Mouse (Mus musculus) embryonic facial prominence, embryonic 14.5 days (tissue): ENCODE measurements at regions not wholly inside any gene's neighbourhood (a gene's known extent, or its start where the extent isn't known, plus 50 kb on each side); places are given as distances from the start of the nearest gene placed in this dataset.

ENCODE experiments used
- ATAC-seq: fragments of 200-750 bp; cut with Nextera tagmentation; 2 replicates; pipeline ENCODE4 v1.8.0; 2017; ENCODE audit warnings: low read depth, moderate number of reproducible peaks, moderate TSS enrichment
- DNase-seq: peaks from one replicate; pipeline ENCODE4 v3.0.0-alpha.2; 2015; ENCODE audit warnings: low spot score
- H3K27ac ChIP-seq: fragments of 300-500 bp; sonication (generic); replicated peaks from 2 replicates; pipeline ENCODE4 v1.5.1; 2014; ENCODE audit warnings: low read depth, mild to moderate bottlenecking, low read length, moderate library complexity
- H3K27me3 ChIP-seq: fragments of 300-500 bp; sonication (generic); replicated peaks from 2 replicates; pipeline ENCODE4 v1.6.1; 2014; ENCODE audit warnings: low read length; ENCODE audit not compliant: control insufficient read depth, insufficient read depth
- H3K36me3 ChIP-seq: fragments of 300-500 bp; sonication (generic); 2 replicates; pipeline ENCODE4 v1.6.1; 2014; ENCODE audit warnings: low read length, mixed read lengths; ENCODE audit not compliant: control insufficient read depth, insufficient read depth
- H3K4me1 ChIP-seq: fragments of 300-500 bp; sonication (generic); 2 replicates; pipeline ENCODE4 v1.6.1; 2014; ENCODE audit warnings: antibody characterized with exemption, low read length; ENCODE audit not compliant: control insufficient read depth, insufficient read depth
- H3K4me2 ChIP-seq: fragments of 300-500 bp; sonication (generic); 2 replicates; pipeline ENCODE4 v1.6.1; 2014; ENCODE audit warnings: low read depth, mild to moderate bottlenecking, low read length, moderate library complexity, mixed read lengths
- H3K4me3 ChIP-seq: fragments of 300-500 bp; sonication (generic); 2 replicates; pipeline ENCODE4 v1.5.1; 2014; ENCODE audit warnings: low read depth, mild to moderate bottlenecking, low read length
- H3K9ac ChIP-seq: fragments of 300-500 bp; sonication (generic); 2 replicates; pipeline ENCODE4 v1.6.1; 2014; ENCODE audit warnings: low read depth, mild to moderate bottlenecking, low read length, moderate library complexity, mixed read lengths
- H3K9me3 ChIP-seq: fragments of 300-500 bp; sonication (generic); 2 replicates; pipeline ENCODE4 v1.6.1; 2016; ENCODE audit warnings: low read length; ENCODE audit not compliant: control insufficient read depth
- WGBS: fragments of 180-500 bp; shearing (Covaris S2); extraction: QIAGEN DNeasy Blood & Tissue Kit; methylation state at CpG from one replicate; pipeline ENCODE4 v1.1.7; 2014; 5-methylcytosine and 5-hydroxymethylcytosine counted together

- H3K9me3 ChIP-seq = no peaks in the 10 kb centered on the region
- no peak overlapping the region for H3K4me2 ChIP-seq
- no peaks in the 10 kb centered on the region; the same call in 1 of the 2 replicates for H3K4me1 ChIP-seq
- H3K4me3 ChIP-seq = no peak overlapping the region
- no peak overlapping the region for H3K27ac ChIP-seq
- no peak overlapping the region for H3K9ac ChIP-seq
- H3K36me3 ChIP-seq = no peaks in the 10 kb centered on the region
- ATAC-seq (peak; percentile 44; the same call in 1 of the 2 replicates), DNase-seq (peak; percentile 33)
- 51% methylated on average over 6 of the region's 6 CpGs for WGBS
- H3K27me3 ChIP-seq = 0 out of 2 replicates have a peak, but pooled peaks cover 7% of the 10 kb centered on the region
These were observed 217.3 kb upstream of the 4930535I16Rik start for GRCm38 (mm10) chr4:124135165-124135470.

GRCm38 (mm10) chr4:124134341-124135164, 216.7 kb upstream of the 4930535I16Rik start:
- H3K4me1 ChIP-seq = no peaks in the 10 kb centered on the region; the same call in 1 of the 2 replicates
- 0 out of 2 replicates have a peak, but pooled peaks cover 2% of the 10 kb centered on the region for H3K27me3 ChIP-seq
- ATAC-seq = no peak
- H3K9me3 ChIP-seq = no peaks in the 10 kb centered on the region
- H3K27ac ChIP-seq = no peak overlapping the region
- no peak overlapping the region for H3K4me3 ChIP-seq
- DNase-seq = peak; percentile 19
- H3K9ac ChIP-seq = no peak overlapping the region
- 18% methylated on average over 6 of the region's 6 CpGs for WGBS
- no peaks in the 10 kb centered on the region for H3K36me3 ChIP-seq
- no peak overlapping the region for H3K4me2 ChIP-seq

GRCm38 (mm10) chr4:124130946-124131345, 213.1 kb upstream of the 4930535I16Rik start:
- Histone ChIP-seq H3K27me3 (no peaks in the 10 kb centered on the region), H3K27ac (no peak overlapping the region), H3K9ac (no peak overlapping the region), H3K4me2 (no peak overlapping the region), H3K4me3 (no peak overlapping the region), H3K9me3 (no peaks in the 10 kb centered on the region), H3K36me3 (no peaks in the 10 kb centered on the region), H3K4me1 (no peaks in the 10 kb centered on the region; the same call in 1 of the 2 replicates)
- DNase-seq (no peak), ATAC-seq (no peak)
- WGBS = 78% methylated on average over 5 of the region's 5 CpGs

- DNase-seq (peak; percentile 44), ATAC-seq (no peak)
- Histone ChIP-seq H3K36me3 (no peaks in the 10 kb centered on the region), H3K4me3 (no peak overlapping the region), H3K27me3 (no peaks in the 10 kb centered on the region), H3K4me1 (no peaks in the 10 kb centered on the region), H3K9me3 (no peaks in the 10 kb centered on the region), H3K9ac (no peak overlapping the region), H3K27ac (no peak overlapping the region), H3K4me2 (no peak overlapping the region)
- 42% methylated on average over 8 of the region's 8 CpGs for WGBS
These were observed 208.4 kb upstream of the 4930535I16Rik start for GRCm38 (mm10) chr4:124126258-124126657.

GRCm38 (mm10) chr4:124120334-124120733, 202.5 kb upstream of the 4930535I16Rik start:
- no peaks in the 10 kb centered on the region for H3K9me3 ChIP-seq
- no peak overlapping the region for H3K4me3 ChIP-seq
- no peak overlapping the region for H3K9ac ChIP-seq
- H3K4me1 ChIP-seq = no peaks in the 10 kb centered on the region
- H3K4me2 ChIP-seq = no peak overlapping the region
- H3K27ac ChIP-seq = no peak overlapping the region
- WGBS = 54% methylated on average over 6 of the region's 6 CpGs
- ATAC-seq (no peak), DNase-seq (no peak)
- no peaks in the 10 kb centered on the region for H3K36me3 ChIP-seq
- no peaks in the 10 kb centered on the region for H3K27me3 ChIP-seq

- no peaks in the 10 kb centered on the region for H3K4me1 ChIP-seq
- no peak for ATAC-seq
- peak; percentile 40 for DNase-seq
These were observed 196.1 kb upstream of the 4930535I16Rik start for GRCm38 (mm10) chr4:124113856-124114345.

GRCm38 (mm10) chr4:124110705-124111104, 192.9 kb upstream of the 4930535I16Rik start:
- DNase-seq = no peak
- H3K36me3 ChIP-seq = no peaks in the 10 kb centered on the region
- no peaks in the 10 kb centered on the region for H3K9me3 ChIP-seq
- 64% methylated on average over 8 of the region's 8 CpGs for WGBS
- H3K4me1 ChIP-seq = no peaks in the 10 kb centered on the region
- ATAC-seq = no peak
- no peak overlapping the region for H3K9ac ChIP-seq
- H3K4me2 ChIP-seq = no peak overlapping the region
- H3K27me3 ChIP-seq = no peaks in the 10 kb centered on the region
- H3K27ac ChIP-seq = no peak overlapping the region
- H3K4me3 ChIP-seq = no peak overlapping the region

More at GRCm38 (mm10) chr4:124113856-124114345, 196.1 kb upstream of the 4930535I16Rik start:
- H3K27me3 ChIP-seq = no peaks in the 10 kb centered on the region
- no peaks in the 10 kb centered on the region for H3K9me3 ChIP-seq
- no peak overlapping the region for H3K4me2 ChIP-seq
- H3K27ac ChIP-seq = no peak overlapping the region
- H3K36me3 ChIP-seq = no peaks in the 10 kb centered on the region
- 79% methylated on average over 12 of the region's 12 CpGs for WGBS
- H3K9ac ChIP-seq = no peak overlapping the region
- H3K4me3 ChIP-seq = no peak overlapping the region

GRCm38 (mm10) chr4:124109371-124109770, 191.5 kb upstream of the 4930535I16Rik start:
- ATAC-seq (no peak), DNase-seq (no peak)
- WGBS = 73% methylated on average over 3 of the region's 3 CpGs
- no peak overlapping the region for H3K4me3 ChIP-seq
- no peak overlapping the region for H3K4me2 ChIP-seq
- no peak overlapping the region for H3K27ac ChIP-seq
- no peaks in the 10 kb centered on the region for H3K9me3 ChIP-seq
- no peaks in the 10 kb centered on the region for H3K27me3 ChIP-seq
- H3K36me3 ChIP-seq = no peaks in the 10 kb centered on the region
- no peak overlapping the region for H3K9ac ChIP-seq
- no peaks in the 10 kb centered on the region for H3K4me1 ChIP-seq

GRCm38 (mm10) chr4:124102684-124103083, 184.9 kb upstream of the 4930535I16Rik start:
- H3K27me3 ChIP-seq = no peaks in the 10 kb centered on the region
- H3K9me3 ChIP-seq = no peaks in the 10 kb centered on the region
- H3K4me2 ChIP-seq = no peak overlapping the region
- H3K4me3 ChIP-seq = no peak overlapping the region
- H3K9ac ChIP-seq = no peak overlapping the region
- H3K4me1 ChIP-seq = no peaks in the 10 kb centered on the region
- no peak for ATAC-seq
- 35% methylated on average over 2 of the region's 2 CpGs for WGBS
- H3K27ac ChIP-seq = no peak overlapping the region
- no peaks in the 10 kb centered on the region for H3K36me3 ChIP-seq
- DNase-seq = no peak
